Mouse (Mus musculus): ENCODE data around the gene Bcl6b. TPM values are rescaled to one million over a fixed set of nuclear protein-coding genes. Genes with fewer than 3 reads are reported as not detected.

Bcl6b gene
- polyA plus RNA-seq, 1 experiment from 2014 or later: 11.9 TPM

DNA sequence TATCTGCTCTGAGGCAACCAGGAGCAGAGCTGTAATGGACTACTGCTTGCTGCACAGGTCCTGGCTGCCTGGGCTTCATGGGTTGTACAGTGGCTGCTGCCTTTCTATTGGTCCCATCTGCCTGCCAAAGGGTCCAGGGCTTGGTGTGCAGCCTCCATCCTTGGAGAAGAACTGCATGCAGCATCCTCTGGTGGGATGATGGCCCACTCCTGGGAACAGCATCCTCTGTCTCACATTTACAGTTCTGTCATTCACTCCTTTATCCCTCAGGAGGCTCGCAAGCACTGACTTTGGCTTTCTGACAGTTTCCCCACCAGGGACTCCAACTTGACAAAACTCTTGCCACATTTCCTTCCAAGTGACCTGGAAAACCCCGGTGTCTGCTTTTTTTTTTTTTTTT lies 22.8 kb downstream of the Bcl6b start:
- ATAC-seq (replicated peaks; ENCODE audit: insufficient number of reproducible peaks, low FRiP score, low TSS enrichment): no peak
- WGBS (ENCODE audit: insufficient replicate concordance): 64% methylated on average over 2 of the region's 2 CpGs

DNA sequence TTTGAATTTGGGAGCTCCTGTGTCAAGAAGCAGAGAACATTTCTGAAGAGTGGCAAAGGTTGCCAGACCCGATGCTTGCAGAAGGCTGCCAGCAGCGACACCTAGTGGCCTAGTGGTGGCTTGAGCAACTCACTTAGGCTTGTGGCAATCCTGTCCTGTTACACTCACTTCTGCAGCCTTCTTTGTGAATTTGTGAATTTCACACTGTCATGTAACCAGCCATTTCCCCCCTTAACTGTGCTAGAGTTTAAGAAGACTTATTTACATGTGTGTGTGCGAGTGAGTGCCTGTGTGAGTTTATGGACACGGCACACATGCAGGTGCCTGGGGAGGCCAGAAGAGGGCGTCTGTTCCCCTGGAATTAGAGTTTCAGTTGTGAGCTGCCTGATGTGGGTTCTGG lies 27.9 kb downstream of the Bcl6b start:
- no peak overlapping the region for H3K27ac ChIP-seq (ENCODE audit: low read depth, low read length)
- no peak for ATAC-seq (replicated peaks; ENCODE audit: insufficient number of reproducible peaks, low FRiP score, low TSS enrichment)
- whole genome bisulfite sequencing (ENCODE audit: insufficient replicate concordance): 33% methylated on average over 5 of the region's 5 CpGs
- H3K36me3 ChIP-seq (ENCODE audit: control insufficient read depth, insufficient read depth, low read length): no peaks in the 10 kb centered on the region
- peaks cover 4% of the 10 kb centered on the region; the same call in 1 of the 2 replicates for H3K27me3 ChIP-seq (ENCODE audit: control insufficient read depth, insufficient read depth, low read length)
- H3K9me3 ChIP-seq (replicated peaks; ENCODE audit: control insufficient read depth, low read length): no peaks in the 10 kb centered on the region
- H3K9ac ChIP-seq (ENCODE audit: low read depth, low read length): no peak overlapping the region
- H3K4me1 ChIP-seq (ENCODE audit: control insufficient read depth, insufficient read depth, low read length): no peaks in the 10 kb centered on the region
- no peak overlapping the region for H3K4me2 ChIP-seq
- no peak overlapping the region for H3K4me3 ChIP-seq (ENCODE audit: low read depth, low read length)

More for the DNA sequence above, 22.8 kb downstream of the Bcl6b start:
- H3K4me2 ChIP-seq: no peak overlapping the region
- no peak overlapping the region for H3K9ac ChIP-seq (ENCODE audit: low read depth, low read length)
- H3K4me1 ChIP-seq (ENCODE audit: control insufficient read depth, insufficient read depth, low read length): no peaks in the 10 kb centered on the region
- no peak overlapping the region for H3K27ac ChIP-seq (ENCODE audit: low read depth, low read length)
- no peaks in the 10 kb centered on the region for H3K9me3 ChIP-seq (replicated peaks; ENCODE audit: control insufficient read depth, low read length)
- no peak overlapping the region for H3K4me3 ChIP-seq (ENCODE audit: low read depth, low read length)
- H3K36me3 ChIP-seq (ENCODE audit: control insufficient read depth, insufficient read depth, low read length): no peaks in the 10 kb centered on the region
- peaks cover 6% of the 10 kb centered on the region; the same call in 1 of the 2 replicates for H3K27me3 ChIP-seq (ENCODE audit: control insufficient read depth, insufficient read depth, low read length)

DNA sequence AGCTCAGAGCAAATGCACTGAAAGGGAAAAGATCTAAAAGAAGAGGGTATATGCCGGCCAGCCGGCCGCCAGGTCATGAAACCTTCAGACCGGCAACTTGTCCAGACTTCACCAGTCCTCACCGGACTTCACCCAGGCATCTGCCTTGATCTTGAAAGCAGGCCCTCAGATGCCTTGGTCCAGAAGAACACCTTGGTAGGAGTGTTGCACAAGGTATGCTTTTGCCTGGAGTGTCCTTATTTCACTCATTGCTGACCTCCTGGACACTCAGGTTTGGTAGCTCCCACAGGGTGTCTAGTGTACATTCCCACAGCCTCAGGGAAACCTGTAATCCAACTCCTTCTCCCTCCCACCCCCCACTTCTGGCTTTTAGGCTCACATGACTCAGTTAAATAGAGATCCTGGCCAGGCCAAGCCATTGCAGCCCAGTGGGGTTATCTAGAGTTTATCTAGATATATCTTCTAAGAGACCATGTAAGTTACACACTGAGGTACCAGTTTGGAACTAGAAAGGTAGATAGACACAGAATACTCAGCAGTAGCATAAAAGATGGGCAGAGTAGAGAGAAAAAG lies 29.5 kb downstream of the Bcl6b start:
- H3K27ac ChIP-seq (ENCODE audit: low read depth, low read length): no peak overlapping the region
- H3K9ac ChIP-seq (ENCODE audit: low read depth, low read length): no peak overlapping the region
- H3K4me3 ChIP-seq (ENCODE audit: low read depth, low read length): no peak overlapping the region
- 85% methylated on average over 5 of the region's 5 CpGs for WGBS (ENCODE audit: insufficient replicate concordance)
- no peak overlapping the region for H3K4me2 ChIP-seq
- H3K4me1 ChIP-seq (ENCODE audit: control insufficient read depth, insufficient read depth, low read length): no peaks in the 10 kb centered on the region
- H3K9me3 ChIP-seq (replicated peaks; ENCODE audit: control insufficient read depth, low read length): no peaks in the 10 kb centered on the region
- H3K36me3 ChIP-seq (ENCODE audit: control insufficient read depth, insufficient read depth, low read length): no peaks in the 10 kb centered on the region
- peaks cover 3% of the 10 kb centered on the region; the same call in 1 of the 2 replicates for H3K27me3 ChIP-seq (ENCODE audit: control insufficient read depth, insufficient read depth, low read length)
- ATAC-seq (replicated peaks; ENCODE audit: insufficient number of reproducible peaks, low FRiP score, low TSS enrichment): no peak

DNA sequence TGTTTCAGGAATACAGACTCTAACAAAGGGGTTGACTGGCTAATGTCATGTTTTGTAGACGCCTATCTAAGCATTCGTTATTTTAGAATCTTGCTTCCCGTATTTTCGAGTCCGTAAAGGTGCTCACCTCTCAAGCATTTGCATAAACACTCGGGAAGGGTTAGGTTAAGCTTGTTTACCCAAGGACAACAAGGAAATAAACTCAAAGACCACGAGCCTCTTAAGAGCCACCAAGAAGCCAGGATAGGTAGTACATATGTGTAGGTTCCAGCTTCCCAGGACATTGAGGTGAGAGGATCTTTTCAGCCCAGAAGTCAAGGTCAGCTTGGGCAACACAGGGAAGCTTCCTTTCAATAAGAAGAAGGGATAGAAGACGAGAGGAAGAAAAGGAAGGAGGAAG lies 30.5 kb downstream of the Bcl6b start:
- ATAC-seq (replicated peaks; ENCODE audit: insufficient number of reproducible peaks, low FRiP score, low TSS enrichment): no peak
- no peaks in the 10 kb centered on the region for H3K4me1 ChIP-seq (ENCODE audit: control insufficient read depth, insufficient read depth, low read length)
- no peak overlapping the region for H3K27ac ChIP-seq (ENCODE audit: low read depth, low read length)
- no peaks in the 10 kb centered on the region for H3K9me3 ChIP-seq (replicated peaks; ENCODE audit: control insufficient read depth, low read length)
- H3K4me3 ChIP-seq (ENCODE audit: low read depth, low read length): no peak overlapping the region
- no peak overlapping the region for H3K9ac ChIP-seq (ENCODE audit: low read depth, low read length)
- WGBS (ENCODE audit: insufficient replicate concordance): 76% methylated on average over 8 of the region's 8 CpGs
- H3K4me2 ChIP-seq: no peak overlapping the region
- no peaks in the 10 kb centered on the region for H3K27me3 ChIP-seq (ENCODE audit: control insufficient read depth, insufficient read depth, low read length)
- H3K36me3 ChIP-seq (ENCODE audit: control insufficient read depth, insufficient read depth, low read length): no peaks in the 10 kb centered on the region

DNA sequence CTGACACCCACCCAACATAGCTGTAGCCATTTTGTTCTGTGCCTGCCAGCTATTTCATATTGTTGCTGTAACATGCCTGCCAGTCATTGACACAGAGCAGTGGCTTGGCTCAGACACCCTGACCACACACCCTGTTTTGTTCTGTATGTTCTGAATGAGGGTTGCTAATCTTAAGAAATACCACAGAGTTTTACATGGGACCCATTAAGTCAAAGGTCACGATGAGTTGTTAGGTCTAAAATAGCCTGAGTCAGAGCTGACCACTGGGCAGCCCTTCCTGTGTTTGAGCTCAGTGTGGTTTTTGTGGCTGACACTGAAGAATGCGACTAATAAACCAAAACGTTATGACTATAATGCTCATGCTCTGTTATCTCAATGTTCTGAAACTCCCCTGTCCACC lies 31.3 kb downstream of the Bcl6b start:
- H3K36me3 ChIP-seq (ENCODE audit: control insufficient read depth, insufficient read depth, low read length): no peaks in the 10 kb centered on the region
- no peaks in the 10 kb centered on the region for H3K4me1 ChIP-seq (ENCODE audit: control insufficient read depth, insufficient read depth, low read length)
- no peak overlapping the region for H3K27ac ChIP-seq (ENCODE audit: low read depth, low read length)
- no peak for ATAC-seq (replicated peaks; ENCODE audit: insufficient number of reproducible peaks, low FRiP score, low TSS enrichment)
- no peak overlapping the region for H3K4me3 ChIP-seq (ENCODE audit: low read depth, low read length)
- no peak overlapping the region for H3K4me2 ChIP-seq
- 83% methylated on average over 3 of the region's 3 CpGs for WGBS (ENCODE audit: insufficient replicate concordance)
- no peaks in the 10 kb centered on the region for H3K27me3 ChIP-seq (ENCODE audit: control insufficient read depth, insufficient read depth, low read length)
- H3K9me3 ChIP-seq (replicated peaks; ENCODE audit: control insufficient read depth, low read length): no peaks in the 10 kb centered on the region
- no peak overlapping the region for H3K9ac ChIP-seq (ENCODE audit: low read depth, low read length)

DNA sequence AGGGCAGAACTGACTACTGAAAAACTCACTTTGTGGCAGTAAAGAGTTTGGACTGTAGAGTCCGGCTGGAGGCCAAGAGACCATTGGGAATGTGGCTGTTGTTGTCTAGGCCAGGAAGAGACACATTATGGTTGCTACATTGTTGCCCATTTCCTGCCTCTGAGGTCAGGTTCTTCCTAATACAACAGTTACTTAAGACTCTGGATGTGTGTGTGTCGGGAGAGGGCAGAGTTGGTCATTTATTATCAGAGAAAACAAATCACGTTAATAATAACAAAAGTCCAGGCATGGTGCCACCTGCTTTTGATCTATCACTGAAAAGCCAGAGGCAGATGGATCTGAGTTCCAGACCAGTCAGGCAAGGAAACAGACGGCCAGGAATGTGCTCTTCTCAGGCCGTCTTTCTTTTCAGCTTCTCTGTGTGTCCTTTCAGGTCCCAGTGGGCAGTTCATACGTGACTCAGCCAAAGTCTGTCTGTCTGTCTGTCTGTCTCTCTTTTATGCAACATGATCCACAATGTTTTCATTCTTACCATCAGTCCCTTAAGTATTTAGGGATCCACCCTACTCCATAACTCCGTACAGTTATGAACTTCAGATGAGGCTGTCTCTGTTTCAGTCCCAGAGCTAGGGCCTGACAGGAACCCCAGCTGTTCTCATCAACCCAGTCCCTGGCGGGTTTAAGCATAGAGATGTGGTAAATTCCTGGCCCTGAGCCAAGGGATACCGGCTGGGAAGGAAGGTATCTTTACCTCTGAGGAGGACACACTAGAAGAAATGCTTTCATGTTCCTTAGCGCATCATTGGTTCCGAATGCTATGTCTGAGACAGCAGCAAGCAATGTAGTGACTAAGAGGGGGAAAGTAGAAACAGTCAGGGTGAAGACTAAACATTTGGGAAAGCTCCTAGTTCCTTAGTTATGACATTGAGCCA lies 36.0 kb downstream of the Bcl6b start:
- Histone ChIP-seq H3K27me3 (ENCODE audit: control insufficient read depth, insufficient read depth, low read length) (no peaks in the 10 kb centered on the region), H3K36me3 (ENCODE audit: control insufficient read depth, insufficient read depth, low read length) (no peaks in the 10 kb centered on the region), H3K4me1 (ENCODE audit: control insufficient read depth, insufficient read depth, low read length) (no peaks in the 10 kb centered on the region), H3K27ac (ENCODE audit: low read depth, low read length) (no peak overlapping the region), H3K9ac (ENCODE audit: low read depth, low read length) (no peak overlapping the region), H3K4me3 (ENCODE audit: low read depth, low read length) (no peak overlapping the region), H3K9me3 (replicated peaks; ENCODE audit: control insufficient read depth, low read length) (no peaks in the 10 kb centered on the region), H3K4me2 (no peak overlapping the region)
- WGBS (ENCODE audit: insufficient replicate concordance): 53% methylated on average over 11 of the region's 11 CpGs
- no peak for ATAC-seq (replicated peaks; ENCODE audit: insufficient number of reproducible peaks, low FRiP score, low TSS enrichment)

DNA sequence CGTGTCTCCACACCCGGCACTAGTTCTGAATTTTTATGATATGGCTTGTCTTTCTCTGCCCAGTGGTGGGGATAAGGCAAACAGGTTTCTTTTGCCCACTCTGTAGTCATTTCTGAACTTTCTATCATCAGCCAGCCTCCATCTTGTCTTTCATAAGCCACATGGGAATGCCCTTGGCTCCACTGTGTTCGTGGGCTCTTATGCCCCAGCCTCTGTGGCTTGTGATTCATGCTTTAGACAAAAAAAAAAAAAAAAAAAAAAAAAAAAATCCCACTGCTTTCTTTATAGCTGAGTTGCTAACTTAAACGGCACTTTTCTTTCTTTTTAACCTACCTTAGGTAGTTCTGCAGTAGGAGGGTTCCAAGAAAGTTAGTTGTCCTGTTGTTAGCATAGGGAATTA lies 37.4 kb downstream of the Bcl6b start:
- Histone ChIP-seq H3K27ac (ENCODE audit: low read depth, low read length) (no peak overlapping the region), H3K9me3 (replicated peaks; ENCODE audit: control insufficient read depth, low read length) (no peaks in the 10 kb centered on the region), H3K36me3 (ENCODE audit: control insufficient read depth, insufficient read depth, low read length) (no peaks in the 10 kb centered on the region), H3K9ac (ENCODE audit: low read depth, low read length) (no peak overlapping the region), H3K27me3 (ENCODE audit: control insufficient read depth, insufficient read depth, low read length) (no peaks in the 10 kb centered on the region), H3K4me1 (ENCODE audit: control insufficient read depth, insufficient read depth, low read length) (no peaks in the 10 kb centered on the region), H3K4me3 (ENCODE audit: low read depth, low read length) (no peak overlapping the region), H3K4me2 (no peak overlapping the region)
- ATAC-seq (replicated peaks; ENCODE audit: insufficient number of reproducible peaks, low FRiP score, low TSS enrichment): no peak
- WGBS (ENCODE audit: insufficient replicate concordance): 82% methylated on average over 4 of the region's 4 CpGs

DNA sequence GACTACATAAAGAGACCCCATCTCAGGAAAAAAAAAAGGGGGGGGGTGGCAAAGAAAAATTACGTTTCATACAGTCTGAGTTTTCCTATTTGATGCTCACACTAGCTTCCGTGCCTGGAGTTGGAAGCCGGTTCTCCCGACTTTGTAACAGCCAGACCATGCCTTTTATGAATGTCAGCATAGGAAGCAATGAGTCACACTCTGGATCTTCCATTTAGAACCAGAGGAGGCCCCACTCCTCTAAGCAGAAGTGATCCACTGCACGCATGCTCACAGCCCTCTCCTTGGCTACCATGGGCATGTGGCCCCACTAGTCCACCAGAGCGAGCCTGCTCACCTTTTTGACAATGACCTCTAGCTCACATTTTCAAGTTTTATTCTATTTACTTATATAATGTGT lies 38.4 kb downstream of the Bcl6b start:
- ATAC-seq (replicated peaks; ENCODE audit: insufficient number of reproducible peaks, low FRiP score, low TSS enrichment): no peak
- Histone ChIP-seq H3K4me3 (ENCODE audit: low read depth, low read length) (no peak overlapping the region), H3K4me1 (ENCODE audit: control insufficient read depth, insufficient read depth, low read length) (no peaks in the 10 kb centered on the region), H3K9ac (ENCODE audit: low read depth, low read length) (no peak overlapping the region), H3K36me3 (ENCODE audit: control insufficient read depth, insufficient read depth, low read length) (no peaks in the 10 kb centered on the region), H3K27ac (ENCODE audit: low read depth, low read length) (no peak overlapping the region), H3K4me2 (no peak overlapping the region), H3K9me3 (replicated peaks; ENCODE audit: control insufficient read depth, low read length) (no peaks in the 10 kb centered on the region), H3K27me3 (ENCODE audit: control insufficient read depth, insufficient read depth, low read length) (no peaks in the 10 kb centered on the region)
- 81% methylated on average over 6 of the region's 6 CpGs for WGBS (ENCODE audit: insufficient replicate concordance)

All from heart, embryonic 11.5 days (tissue).